Mouse (Mus musculus): Measurements from ENCODE around the gene Olfr510.

DNA sequence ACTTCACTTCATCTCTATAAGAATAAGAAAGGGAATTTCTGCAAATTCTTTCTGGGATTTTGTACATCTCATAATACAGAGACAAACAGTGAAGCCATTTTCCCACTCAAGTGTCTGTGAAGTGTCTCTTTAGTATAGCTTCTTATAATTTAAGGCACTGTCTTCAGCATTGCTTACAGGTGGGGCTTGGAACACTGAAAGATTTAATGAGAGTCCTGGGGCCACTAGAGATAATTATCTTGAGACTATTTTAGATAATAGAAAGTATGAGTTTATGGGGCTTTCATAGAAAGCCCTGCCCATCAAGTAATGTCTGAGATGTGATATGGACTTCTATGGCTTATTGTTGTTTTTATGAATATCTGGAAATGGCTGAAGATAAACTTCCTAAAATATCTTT lies 14.4 kb upstream of the Olfr510 start, which contains the start of gene Olfr509:
- TF ChIP-seq CTCF (conservative IDR thresholded peaks at IDR 0.05 in 1 of 2, IDR thresholded peaks at IDR 0.05 in 1 of 2; ENCODE audit: low read depth in 2 of 2, low read length in 2 of 2): no peak
- no peak for TF ChIP-seq HCFC1 (IDR thresholded peaks at IDR 0.05; ENCODE audit: low read depth, low read length)
